Mouse (Mus musculus) limb, embryonic 13.5 days (tissue): Measurements from ENCODE around the gene Nr2f6. TPM values are rescaled to one million over a fixed set of nuclear protein-coding genes. Genes with fewer than 3 reads are reported as not detected.

Experiments used
- ATAC-seq: fragments of 200-750 bp; cut with Nextera tagmentation; 2 replicates; pipeline ENCODE4 v1.8.0; 2017; ENCODE audit warnings: low read depth, moderate number of reproducible peaks, moderate TSS enrichment; ENCODE audit not compliant: low FRiP score
- H3K27ac ChIP-seq: fragments of 300-500 bp; sonication (generic); 2 replicates; pipeline ENCODE4 v1.5.1; 2015; ENCODE audit warnings: inconsistent platforms, mild to moderate bottlenecking, moderate library complexity
- H3K27me3 ChIP-seq: fragments of 300-500 bp; sonication (generic); 2 replicates; pipeline ENCODE4 v1.6.1; 2015; ENCODE audit warnings: mild to moderate bottlenecking, inconsistent platforms
- H3K36me3 ChIP-seq: fragments of 300-500 bp; sonication (generic); 2 replicates; pipeline ENCODE4 v1.6.1; 2015; ENCODE audit warnings: inconsistent platforms, mild to moderate bottlenecking, moderate library complexity
- H3K4me1 ChIP-seq: fragments of 300-500 bp; sonication (generic); 2 replicates; pipeline ENCODE4 v1.6.1; 2015; ENCODE audit warnings: inconsistent platforms
- H3K4me2 ChIP-seq: fragments of 300-500 bp; sonication (generic); replicated peaks from 2 replicates; pipeline ENCODE4 v1.6.1; 2015; ENCODE audit warnings: inconsistent platforms, mild to moderate bottlenecking, moderate library complexity
- H3K4me3 ChIP-seq: fragments of 300-500 bp; sonication (generic); 2 replicates; pipeline ENCODE4 v1.5.1; 2015; ENCODE audit warnings: moderate library complexity, mild to moderate bottlenecking, inconsistent platforms
- H3K9ac ChIP-seq: fragments of 300-500 bp; sonication (generic); 2 replicates; pipeline ENCODE4 v1.6.1; 2015; ENCODE audit warnings: mild to moderate bottlenecking, inconsistent platforms
- H3K9me3 ChIP-seq: fragments of 300-500 bp; sonication (generic); 2 replicates; pipeline ENCODE4 v1.6.1; 2016; ENCODE audit warnings: inconsistent platforms
- whole genome bisulfite sequencing: fragments of 180-500 bp; shearing (Covaris S2); methylation state at CpG from one replicate; pipeline ENCODE4 v1.1.7; 2015; 5-methylcytosine and 5-hydroxymethylcytosine counted together
- polyA plus RNA-seq: library from polyadenylated mRNA; unstranded; fragments of >200 nt; fragmentation: Nextera tagmentation; extraction: Ambion mirVana; gene quantifications from 2 replicates; pipeline ENCODE4 v1.2.1, GENCODE M21; 2015

Gene Nr2f6
- 38.2 and 43.7 TPM in 2 replicates for polyA plus RNA-seq

DNA sequence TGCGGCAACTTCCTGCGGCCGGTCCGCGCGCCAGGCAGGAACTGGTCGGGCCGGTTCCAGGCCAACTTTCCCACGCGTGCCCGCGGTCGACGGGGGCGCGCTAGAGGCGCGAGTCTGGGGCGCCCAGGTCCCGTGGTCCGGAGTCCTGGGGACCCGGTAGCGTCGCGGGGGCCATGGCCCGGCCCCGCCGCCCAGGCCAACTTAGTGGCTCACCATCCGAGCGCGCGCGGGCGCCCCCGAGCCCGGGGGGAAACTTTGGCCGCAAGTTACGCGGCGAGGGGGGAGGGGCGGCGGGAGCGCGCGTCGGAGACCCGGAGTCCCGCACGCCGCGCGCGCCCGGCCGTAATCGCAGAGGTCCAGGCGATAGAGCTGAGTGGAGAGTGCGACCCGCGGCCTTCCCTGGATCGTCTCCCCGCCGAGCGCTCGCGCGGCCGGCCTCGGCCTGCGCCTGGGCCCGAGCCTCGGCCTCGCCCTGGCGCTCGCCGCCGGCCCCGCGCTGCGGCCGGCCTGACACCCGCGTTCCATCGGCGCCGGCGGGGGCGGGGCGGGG, at the start of gene Nr2f6:
TSS of gene Nr2f6 (minus strand) at position 540 of the 550 bp plus-strand sequence.
- H3K27ac ChIP-seq, result peak within 1 kb of the TSS; percentile 84
- H3K4me1 ChIP-seq, result peaks cover 51% of the 10 kb centered on the region
- WGBS, result 0% methylated on average over 65 of the region's 89 CpGs
- H3K27me3 ChIP-seq, result no peaks in the 10 kb centered on the region
- peak within 1 kb of the TSS; percentile 99 for H3K4me2 ChIP-seq
- peak within 1 kb of the TSS; percentile 88 for H3K9ac ChIP-seq
- H3K9me3 ChIP-seq, result no peaks in the 10 kb centered on the region
- H3K4me3 ChIP-seq, result peak within 1 kb of the TSS; percentile 89
- peak; percentile 22 for ATAC-seq
- H3K36me3 ChIP-seq, result peaks cover 18% of the 10 kb centered on the region

DNA sequence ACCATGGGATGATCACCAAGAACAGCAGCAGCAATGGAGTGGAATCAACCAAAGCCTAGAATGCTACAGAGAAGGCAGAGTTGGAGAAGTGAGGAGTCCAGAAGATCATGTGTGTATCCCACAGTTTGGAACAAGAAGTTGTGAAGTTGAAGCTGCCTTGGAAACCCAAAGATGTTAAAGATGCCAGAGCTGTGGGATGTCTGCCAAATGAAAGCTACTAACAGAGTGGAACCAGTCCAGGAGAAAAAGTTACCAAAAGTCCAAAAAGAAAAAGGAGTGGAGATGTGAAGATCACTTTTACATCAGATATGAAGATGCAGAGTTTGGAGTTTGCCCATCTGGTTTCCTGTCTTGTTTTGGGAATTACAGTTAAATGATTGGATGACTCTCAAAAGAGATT, 40.4 kb upstream of the Nr2f6 start:
- Histone ChIP-seq H3K4me3 (no peak overlapping the region), H3K9me3 (no peaks in the 10 kb centered on the region; the same call in none of the 2 replicates), H3K27me3 (no peaks in the 10 kb centered on the region; the same call in 1 of the 2 replicates), H3K36me3 (no peaks in the 10 kb centered on the region), H3K4me1 (no peaks in the 10 kb centered on the region), H3K4me2 (no peak overlapping the region), H3K27ac (no peak overlapping the region), H3K9ac (no peak overlapping the region)
- ATAC-seq, result no peak

DNA sequence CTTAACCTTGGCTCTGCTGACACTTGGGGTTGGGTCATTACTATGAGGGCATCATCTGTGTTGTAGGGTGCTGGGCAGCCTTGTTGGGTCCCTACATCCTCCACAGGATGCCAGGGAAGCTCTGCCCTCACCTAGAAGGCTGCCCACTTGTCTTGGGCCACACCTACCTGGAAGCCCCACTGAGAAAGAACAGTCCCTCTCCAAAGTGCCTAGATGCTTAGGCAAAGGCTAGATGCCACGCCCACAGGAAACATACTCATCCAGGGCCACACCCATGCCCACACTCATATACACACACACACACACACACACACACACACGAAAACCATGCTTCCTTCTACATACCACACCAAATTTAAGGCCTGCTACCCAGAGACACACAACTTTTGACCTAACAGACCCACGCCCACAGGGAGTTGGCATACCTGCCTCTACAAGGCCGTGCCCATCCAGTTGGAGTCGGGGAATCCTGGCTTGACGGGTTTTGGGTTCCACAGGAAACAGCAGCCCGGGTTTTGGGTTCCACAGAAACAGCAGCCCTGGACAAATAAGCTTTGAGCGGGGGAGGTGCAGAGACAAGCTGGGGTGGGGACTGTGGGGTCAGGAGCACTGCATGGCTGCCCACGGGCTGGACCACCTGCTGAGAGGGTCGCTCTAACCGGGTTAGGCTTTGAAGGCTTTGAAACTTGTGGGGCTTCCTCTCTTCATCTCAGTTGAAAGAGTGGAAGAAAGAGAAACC, 29.9 kb upstream of the Nr2f6 start:
- H3K27me3 ChIP-seq, result 0 out of 2 replicates have a peak, but pooled peaks cover 3% of the 10 kb centered on the region
- H3K4me3 ChIP-seq, result no peak overlapping the region
- H3K4me2 ChIP-seq, result no peak overlapping the region
- no peak for ATAC-seq
- peaks cover 30% of the 10 kb centered on the region for H3K36me3 ChIP-seq
- H3K4me1 ChIP-seq, result peaks cover 10% of the 10 kb centered on the region
- H3K27ac ChIP-seq, result no peak overlapping the region
- no peak overlapping the region for H3K9ac ChIP-seq
- 52% methylated on average over 11 of the region's 11 CpGs for WGBS
- no peaks in the 10 kb centered on the region for H3K9me3 ChIP-seq

DNA sequence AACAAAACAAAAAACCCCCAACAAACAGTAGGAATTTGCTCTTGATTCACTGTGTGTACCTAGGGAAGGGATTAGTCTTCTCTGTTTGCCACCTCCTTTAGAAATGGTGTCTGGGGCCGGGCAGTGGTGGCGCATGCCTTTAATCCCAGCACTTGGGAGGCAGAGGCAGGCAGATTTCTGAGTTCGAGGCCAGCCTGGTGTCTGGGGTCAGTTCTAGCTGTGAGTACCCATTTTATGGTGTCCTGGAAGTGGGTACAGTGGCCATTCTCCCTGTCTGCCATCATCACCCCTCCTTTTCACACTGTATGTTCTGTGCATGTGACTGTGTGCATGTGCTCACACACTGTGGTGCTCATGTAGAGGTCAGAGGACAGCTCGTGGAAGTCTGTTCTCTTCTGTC, 26.5 kb upstream of the Nr2f6 start:
- Histone ChIP-seq H3K9me3 (no peaks in the 10 kb centered on the region), H3K9ac (no peak overlapping the region), H3K4me2 (no peak overlapping the region), H3K4me1 (peaks cover 16% of the 10 kb centered on the region), H3K36me3 (peaks cover 31% of the 10 kb centered on the region), H3K27me3 (no peaks in the 10 kb centered on the region), H3K27ac (no peak overlapping the region), H3K4me3 (no peak overlapping the region)
- 89% methylated on average over 4 of the region's 4 CpGs for whole genome bisulfite sequencing
- ATAC-seq, result no peak

DNA sequence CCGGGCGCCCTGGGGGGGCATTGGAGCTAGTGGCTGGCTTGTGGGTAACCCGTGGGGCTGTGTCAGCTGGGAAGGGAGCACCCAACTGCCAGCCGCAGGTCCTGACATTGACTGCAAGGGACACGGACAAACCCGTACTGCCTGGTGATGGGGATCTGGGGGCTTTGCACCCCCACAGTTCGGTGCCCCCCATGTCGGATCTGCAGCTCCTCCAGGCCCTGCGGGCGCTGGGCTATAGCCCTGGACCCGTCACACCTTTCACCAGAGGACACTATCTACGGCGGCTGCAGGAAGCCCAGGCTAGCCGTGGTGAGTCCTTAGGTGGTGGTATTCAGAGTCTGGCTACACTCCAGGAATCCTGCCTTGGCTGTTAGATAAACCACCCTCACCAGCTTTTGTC, 25.7 kb upstream of the Nr2f6 start:
- peak overlapping the region; percentile 93 for H3K4me2 ChIP-seq
- peaks cover 16% of the 10 kb centered on the region for H3K4me1 ChIP-seq
- no peaks in the 10 kb centered on the region for H3K9me3 ChIP-seq
- no peak for ATAC-seq
- peak overlapping the region; percentile 68 for H3K9ac ChIP-seq
- peak overlapping the region; percentile 63 for H3K4me3 ChIP-seq
- no peak overlapping the region for H3K27ac ChIP-seq
- 90% methylated on average over 14 of the region's 14 CpGs for WGBS
- H3K27me3 ChIP-seq, result no peaks in the 10 kb centered on the region
- peaks cover 35% of the 10 kb centered on the region for H3K36me3 ChIP-seq

DNA sequence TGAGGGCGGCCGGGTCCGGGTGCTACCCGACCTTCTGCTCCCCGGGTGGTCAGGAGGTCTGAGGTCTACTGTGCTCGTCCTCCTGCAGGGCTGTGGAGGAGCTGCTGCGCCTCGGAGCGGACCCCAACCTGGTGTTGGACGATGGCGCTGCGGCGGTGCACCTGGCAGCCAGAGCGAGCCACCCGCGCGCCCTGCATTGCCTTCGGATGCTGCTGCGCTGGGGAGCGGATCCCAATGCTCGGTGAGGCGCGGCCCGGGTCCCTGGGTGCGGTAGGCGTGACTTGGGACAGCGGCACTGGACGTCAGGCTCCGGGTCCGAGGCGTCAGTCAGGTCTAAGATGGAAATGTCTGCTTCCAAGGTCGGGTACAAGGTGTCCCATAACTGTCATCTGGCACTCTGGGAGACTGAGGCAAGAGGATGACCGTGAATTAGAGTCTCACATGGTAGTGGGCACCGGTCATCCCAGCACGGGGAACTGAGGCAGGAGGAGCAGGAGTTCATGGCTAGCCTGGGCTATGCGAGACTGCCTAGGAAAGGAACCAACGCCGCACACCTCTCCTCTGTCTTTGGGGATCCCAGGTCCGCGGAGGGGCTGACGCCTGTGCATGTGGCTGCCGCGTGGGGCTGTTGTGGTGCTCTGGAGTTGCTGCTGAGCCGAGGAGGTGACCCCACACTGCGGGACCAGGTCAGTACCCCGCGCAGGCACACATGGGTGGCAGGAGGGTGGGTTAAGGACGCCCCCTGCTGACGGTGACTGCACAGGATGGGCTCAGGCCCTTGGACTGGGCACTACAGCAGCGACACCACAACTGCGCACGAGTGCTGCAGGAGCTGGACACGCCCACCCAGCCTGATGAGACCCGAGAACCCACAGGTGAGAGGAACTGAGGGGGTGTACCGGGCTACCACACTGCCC, 24.6 kb upstream of the Nr2f6 start:
- H3K9ac ChIP-seq, result peak overlapping the region; percentile 68
- H3K4me2 ChIP-seq, result peak overlapping the region; percentile 93
- under 1% methylated on average over 55 of the region's 55 CpGs for WGBS
- H3K4me3 ChIP-seq, result peak overlapping the region; percentile 63
- peaks cover 35% of the 10 kb centered on the region for H3K36me3 ChIP-seq
- H3K27me3 ChIP-seq, result no peaks in the 10 kb centered on the region
- H3K9me3 ChIP-seq, result no peaks in the 10 kb centered on the region
- H3K27ac ChIP-seq, result no peak overlapping the region
- peaks cover 16% of the 10 kb centered on the region for H3K4me1 ChIP-seq
- ATAC-seq, result peak; percentile 62

DNA sequence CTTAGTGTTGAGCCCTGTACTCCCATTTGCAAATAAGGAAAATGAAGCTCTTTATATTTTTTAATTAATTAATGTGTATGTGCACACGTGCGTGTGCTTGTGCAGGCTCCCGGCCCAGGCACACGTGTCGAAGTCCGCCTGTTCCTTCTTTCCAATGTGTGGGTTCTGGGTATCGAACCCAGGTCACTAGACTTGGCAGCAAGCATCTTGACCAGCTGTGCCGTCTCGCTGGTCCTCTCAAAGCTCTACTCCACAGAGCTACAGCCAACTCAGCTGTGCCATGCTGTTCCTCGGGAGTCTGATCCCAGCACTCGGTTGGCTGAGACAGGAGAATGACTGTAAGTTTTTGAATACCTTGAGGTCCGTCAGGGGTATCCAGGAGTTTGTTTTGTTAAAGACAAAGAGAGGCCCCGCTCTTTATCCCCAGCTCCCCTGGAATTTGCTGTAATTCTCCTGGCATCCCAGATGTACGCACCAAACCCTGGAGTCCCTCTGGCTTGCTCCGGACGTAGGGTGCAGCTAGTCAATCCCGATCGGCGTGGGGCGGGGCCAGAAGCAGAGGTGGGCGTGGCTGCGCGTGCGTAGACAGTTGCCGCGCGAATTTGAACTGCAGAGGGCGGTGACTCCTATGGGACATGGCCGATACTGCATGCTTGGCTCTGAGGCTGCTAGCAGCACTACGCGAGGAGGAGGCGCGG, 23.8 kb upstream of the Nr2f6 start, which contains the start of gene Ankle1:
TSS of gene Ankle1 (plus strand) at position 610 of the 698 bp plus-strand sequence.
- peak; percentile 90 for ATAC-seq
- H3K27ac ChIP-seq, result no peak within 1 kb of the TSS; the same call in 1 of the 2 replicates
- WGBS, result 17% methylated on average over 31 of the region's 33 CpGs

DNA sequence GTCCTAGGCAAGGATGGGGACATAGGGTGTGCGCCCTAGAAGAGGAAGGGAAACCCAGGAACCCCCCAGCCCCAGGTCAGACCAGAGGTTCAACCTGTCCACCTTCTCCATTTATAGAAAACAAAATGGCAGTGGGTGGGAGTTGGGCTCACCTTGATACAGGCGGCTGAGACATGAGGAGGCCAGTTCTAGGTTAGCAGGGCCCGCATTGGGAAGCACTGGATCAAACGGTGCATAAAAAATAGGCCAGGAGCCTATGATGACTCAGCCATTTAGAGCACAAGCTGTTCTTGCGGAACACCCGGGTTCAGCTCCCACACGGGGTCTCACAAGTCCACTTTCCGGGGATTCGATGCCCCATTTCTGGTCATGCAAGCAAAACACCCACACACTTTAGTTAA, 23.2 kb upstream of the Nr2f6 start:
- Histone ChIP-seq H3K4me1 (peaks cover 16% of the 10 kb centered on the region), H3K9me3 (no peaks in the 10 kb centered on the region), H3K9ac (no peak overlapping the region), H3K4me2 (peak overlapping the region; percentile 93; the same call in 1 of the 2 replicates), H3K27ac (no peak overlapping the region), H3K36me3 (peaks cover 41% of the 10 kb centered on the region), H3K27me3 (no peaks in the 10 kb centered on the region), H3K4me3 (peak overlapping the region; percentile 63)
- no peak for ATAC-seq
- 89% methylated on average over 9 of the region's 9 CpGs for WGBS

More for the DNA sequence above, 23.8 kb upstream of the Nr2f6 start, which contains the start of gene Ankle1:
- H3K9me3 ChIP-seq, result no peaks in the 10 kb centered on the region
- H3K36me3 ChIP-seq, result peaks cover 39% of the 10 kb centered on the region
- H3K9ac ChIP-seq, result peak within 1 kb of the TSS; percentile 68
- H3K4me1 ChIP-seq, result peaks cover 16% of the 10 kb centered on the region
- H3K27me3 ChIP-seq, result no peaks in the 10 kb centered on the region
- peak within 1 kb of the TSS; percentile 93 for H3K4me2 ChIP-seq
- H3K4me3 ChIP-seq, result peak within 1 kb of the TSS; percentile 63

DNA sequence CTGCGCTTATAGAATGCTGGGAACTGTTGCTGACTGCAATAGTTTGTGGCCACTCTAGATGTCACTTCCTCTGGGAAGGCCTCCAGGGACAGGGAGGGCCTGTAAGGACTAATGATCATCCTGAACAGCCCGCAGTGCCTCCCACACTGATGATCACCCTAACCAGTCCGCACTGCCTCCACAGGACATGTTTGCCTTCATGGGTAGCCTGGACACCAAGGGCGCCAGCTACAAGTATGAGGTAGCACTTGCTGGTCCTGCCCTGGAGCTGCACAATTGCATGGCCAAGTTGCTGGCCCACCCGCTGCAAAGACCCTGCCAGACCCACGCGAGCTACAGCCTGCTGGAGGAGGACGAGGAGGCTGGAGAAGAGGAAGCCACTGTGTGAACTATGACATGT, 22.3 kb upstream of the Nr2f6 start:
- no peak overlapping the region for H3K9ac ChIP-seq
- H3K4me2 ChIP-seq, result no peak overlapping the region
- WGBS, result 86% methylated on average over 8 of the region's 8 CpGs
- H3K9me3 ChIP-seq, result no peaks in the 10 kb centered on the region
- H3K4me1 ChIP-seq, result peaks cover 16% of the 10 kb centered on the region
- ATAC-seq, result no peak
- no peak overlapping the region for H3K27ac ChIP-seq
- H3K4me3 ChIP-seq, result no peak overlapping the region
- no peaks in the 10 kb centered on the region for H3K27me3 ChIP-seq
- H3K36me3 ChIP-seq, result peaks cover 37% of the 10 kb centered on the region

DNA sequence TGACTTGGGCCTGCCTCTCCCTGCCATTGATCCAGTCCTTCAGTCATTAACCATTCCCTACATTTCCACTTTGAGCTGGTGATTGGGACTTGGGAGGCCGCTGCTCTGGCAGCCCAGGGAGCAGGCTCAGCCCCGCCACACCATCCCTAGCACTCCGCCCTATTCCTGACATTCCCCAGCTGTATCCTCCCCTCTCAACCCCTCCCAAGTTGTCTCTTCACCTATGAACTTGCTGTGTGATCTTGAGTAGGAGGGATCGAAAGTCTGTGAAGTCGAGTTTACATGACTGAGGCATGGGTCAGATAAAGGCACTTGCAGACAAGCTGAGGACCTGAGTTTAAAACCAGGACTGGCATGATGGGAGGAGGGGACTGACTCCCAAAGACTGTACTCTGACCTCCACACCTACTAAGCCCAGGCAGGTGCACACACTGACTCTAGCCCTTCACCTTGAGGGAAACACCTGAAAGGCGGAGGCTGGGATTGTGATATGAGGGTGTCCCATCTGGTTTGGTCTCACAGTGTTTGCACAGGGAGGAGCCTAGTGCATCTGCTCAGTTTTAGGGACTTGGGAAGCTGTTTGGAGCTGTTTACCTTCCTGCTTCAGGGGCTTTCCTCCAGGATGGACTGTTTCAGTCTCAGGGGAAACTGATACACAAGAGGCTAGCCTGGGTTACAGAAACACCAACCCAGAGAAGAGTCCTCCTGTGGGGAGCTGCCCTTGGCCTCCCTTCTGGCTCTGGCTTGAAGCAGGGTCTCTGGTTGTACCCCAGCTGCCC, 21.5 kb upstream of the Nr2f6 start:
- H3K36me3 ChIP-seq, result peaks cover 37% of the 10 kb centered on the region

DNA sequence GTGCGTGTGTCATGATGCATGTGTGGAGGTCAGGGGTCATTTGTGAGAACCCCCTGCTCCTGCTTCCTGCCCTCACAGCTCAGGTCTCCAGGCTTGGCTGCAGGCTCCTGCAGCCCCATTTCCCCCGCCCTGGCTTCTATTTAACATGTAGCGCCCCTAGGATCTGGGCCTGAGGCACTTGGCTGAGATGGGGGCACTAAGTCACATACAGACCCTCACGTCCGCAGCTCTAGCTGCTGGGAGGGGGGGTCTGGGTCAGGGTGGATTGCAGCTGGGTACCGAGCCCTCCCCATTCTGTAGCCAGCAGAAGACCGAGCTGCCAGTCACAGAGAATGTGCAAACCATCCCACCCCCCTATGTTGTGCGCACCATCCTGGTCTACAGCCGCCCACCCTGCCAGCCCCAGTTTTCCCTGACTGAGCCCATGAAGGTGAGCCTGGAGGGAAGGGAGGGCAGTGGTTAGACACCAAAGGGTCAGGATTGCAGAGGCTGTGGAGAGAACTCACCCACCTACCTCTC, 20.7 kb upstream of the Nr2f6 start:
- H3K36me3 ChIP-seq, result peaks cover 31% of the 10 kb centered on the region
- no peak overlapping the region for H3K4me2 ChIP-seq
- no peaks in the 10 kb centered on the region for H3K9me3 ChIP-seq
- ATAC-seq, result no peak
- H3K27ac ChIP-seq, result no peak overlapping the region
- no peaks in the 10 kb centered on the region for H3K27me3 ChIP-seq
- H3K4me3 ChIP-seq, result no peak overlapping the region
- H3K4me1 ChIP-seq, result peaks cover 19% of the 10 kb centered on the region
- no peak overlapping the region for H3K9ac ChIP-seq
- WGBS, result 87% methylated on average over 9 of the region's 9 CpGs

More for the DNA sequence above, 21.5 kb upstream of the Nr2f6 start:
- no peak overlapping the region for H3K4me3 ChIP-seq
- no peaks in the 10 kb centered on the region for H3K9me3 ChIP-seq
- H3K4me2 ChIP-seq, result no peak overlapping the region
- 83% methylated on average over 6 of the region's 6 CpGs for WGBS
- H3K4me1 ChIP-seq, result peaks cover 16% of the 10 kb centered on the region
- H3K27ac ChIP-seq, result no peak overlapping the region
- no peak for ATAC-seq
- no peak overlapping the region for H3K9ac ChIP-seq
- no peaks in the 10 kb centered on the region for H3K27me3 ChIP-seq
